Mouse (Mus musculus): ENCODE data around the gene Sox5.

Gene Sox5

GRCm38 (mm10) chr6:144716376-144716775 lies 65.4 kb downstream of the Sox5 start:
- DNase-seq (ENCODE audit: low read depth, low spot score), result no peak

GRCm38 (mm10) chr6:144711841-144712240 lies 69.9 kb downstream of the Sox5 start:
- DNase-seq (ENCODE audit: low read depth, low spot score), result no peak

DNA sequence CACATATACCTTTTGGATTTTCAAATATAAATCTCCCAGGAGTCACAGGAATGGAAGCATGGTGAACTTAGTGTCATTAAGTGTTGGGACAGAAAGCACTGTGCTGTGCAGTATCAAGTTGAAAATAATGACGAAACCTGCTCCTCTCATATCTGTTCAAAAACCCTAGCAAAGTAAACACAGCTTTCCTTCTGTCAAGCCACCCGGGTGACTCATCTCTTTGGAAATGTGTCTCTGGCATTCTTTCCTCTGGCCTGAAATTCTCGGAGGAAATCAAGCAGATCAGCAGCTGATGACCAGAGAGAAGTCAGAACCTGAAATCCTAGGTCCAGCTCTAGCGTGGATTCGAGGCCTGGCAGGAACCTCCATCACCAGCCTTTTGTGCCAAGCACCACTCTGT lies 71.0 kb downstream of the Sox5 start:
- DNase-seq (ENCODE audit: low read depth, low spot score), result no peak

DNA sequence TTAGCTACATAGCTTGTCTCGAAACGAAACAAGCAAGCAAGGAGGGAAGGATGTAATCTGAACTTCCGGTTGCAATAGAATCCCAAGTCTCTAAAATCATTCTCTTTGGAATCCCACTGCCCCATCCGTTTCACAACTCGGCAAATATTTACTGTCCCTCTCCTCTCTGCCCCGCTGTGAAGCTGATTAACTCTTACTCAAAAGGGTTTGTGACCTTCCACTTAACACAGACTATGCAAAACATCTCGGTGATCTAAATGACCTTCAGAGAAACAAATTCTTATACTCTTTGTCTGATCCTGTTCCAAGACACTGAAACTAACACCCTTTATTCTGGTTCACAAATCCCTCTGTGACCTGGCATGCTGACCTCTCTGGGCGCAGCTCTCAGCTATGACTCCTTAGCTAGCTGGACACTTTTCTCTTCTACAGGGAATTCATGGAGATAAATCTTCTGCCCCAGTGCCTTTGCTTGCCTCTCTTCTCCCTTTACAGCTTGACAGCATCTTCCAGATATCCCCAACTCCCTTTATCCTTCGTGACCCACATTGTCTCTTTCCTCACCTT lies 72.1 kb downstream of the Sox5 start:
- DNase-seq (ENCODE audit: low read depth, low spot score), result no peak

DNA sequence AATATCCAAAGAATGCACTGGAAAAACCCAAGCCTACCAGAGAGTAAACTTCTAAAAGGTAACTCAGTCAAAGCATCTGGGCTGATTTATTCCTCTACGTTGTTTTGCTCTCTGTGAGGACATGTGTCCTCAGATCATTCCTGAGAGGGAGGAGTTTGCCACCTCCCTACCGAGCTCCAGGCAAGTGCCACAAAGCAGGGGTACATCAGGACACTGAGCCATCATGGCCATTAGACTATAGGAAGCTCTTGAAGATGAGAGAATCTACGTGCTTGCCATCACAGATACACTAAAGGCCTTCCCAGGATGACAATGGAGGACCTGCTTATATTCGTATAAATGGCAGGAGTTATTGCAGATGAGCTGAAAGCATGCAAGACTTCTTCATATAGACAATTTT lies 73.4 kb downstream of the Sox5 start:
- DNase-seq (ENCODE audit: low read depth, low spot score), result no peak

DNA sequence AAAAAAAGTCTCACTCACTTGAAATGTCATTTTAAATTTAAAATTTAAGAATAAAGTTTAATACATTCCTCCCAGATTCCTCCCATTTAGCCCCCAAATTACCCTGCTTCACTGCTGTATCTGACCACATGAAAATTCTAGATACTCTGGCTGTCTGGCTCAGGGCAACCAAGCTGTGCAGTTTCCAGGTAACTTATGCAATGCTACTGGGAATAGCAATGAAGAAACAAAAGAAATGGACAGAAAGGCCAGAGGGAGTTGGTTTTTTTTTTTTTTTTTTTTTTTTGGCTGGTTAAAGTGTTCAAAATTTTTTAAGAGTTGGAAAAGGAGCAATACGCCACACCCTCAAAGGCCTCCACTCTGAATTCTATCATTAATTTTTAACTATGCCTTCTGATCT lies 73.8 kb downstream of the Sox5 start:
- no peak for DNase-seq (ENCODE audit: low read depth, low spot score)

- DNase-seq (ENCODE audit: low read depth, low spot score), result no peak
Observed at GRCm38 (mm10) chr6:144704962-144705361, 76.8 kb downstream of the Sox5 start.

GRCm38 (mm10) chr6:144695660-144696059 lies 86.1 kb downstream of the Sox5 start:
- peak; percentile 42 for DNase-seq (ENCODE audit: low read depth, low spot score)

DNA sequence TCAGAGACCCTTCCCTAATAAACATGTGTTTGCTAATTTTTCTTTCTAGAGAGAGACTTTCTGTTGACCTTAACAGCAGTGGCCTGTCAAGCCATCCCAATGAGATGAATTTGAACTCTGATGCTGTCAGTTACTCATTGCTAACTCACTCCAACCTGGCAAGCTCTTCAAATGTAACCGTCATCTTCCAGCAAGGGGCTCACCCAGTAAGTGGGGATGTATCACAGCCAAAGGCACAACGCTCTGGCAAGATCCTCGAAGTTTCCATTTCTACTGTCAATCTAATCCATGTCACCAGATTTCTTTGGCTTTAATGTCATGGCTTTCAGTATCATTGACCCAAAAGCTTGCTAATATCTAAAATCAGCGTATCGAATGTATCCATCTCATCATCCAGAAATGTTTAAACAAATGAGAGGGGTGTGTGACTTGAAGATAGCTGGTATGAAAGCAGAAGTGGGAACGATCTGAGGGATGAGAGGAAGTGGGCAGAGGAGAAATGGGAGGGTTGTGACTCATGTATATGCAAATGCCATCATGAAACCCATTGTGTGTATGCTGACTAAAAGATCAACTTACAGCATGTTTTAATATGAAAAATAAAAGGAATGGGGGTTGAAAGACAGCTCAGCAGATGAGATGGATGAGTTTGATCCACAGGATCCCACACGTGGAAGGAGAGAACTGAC lies 88.4 kb downstream of the Sox5 start:
- no peak for DNase-seq (ENCODE audit: low read depth, low spot score)

DNA sequence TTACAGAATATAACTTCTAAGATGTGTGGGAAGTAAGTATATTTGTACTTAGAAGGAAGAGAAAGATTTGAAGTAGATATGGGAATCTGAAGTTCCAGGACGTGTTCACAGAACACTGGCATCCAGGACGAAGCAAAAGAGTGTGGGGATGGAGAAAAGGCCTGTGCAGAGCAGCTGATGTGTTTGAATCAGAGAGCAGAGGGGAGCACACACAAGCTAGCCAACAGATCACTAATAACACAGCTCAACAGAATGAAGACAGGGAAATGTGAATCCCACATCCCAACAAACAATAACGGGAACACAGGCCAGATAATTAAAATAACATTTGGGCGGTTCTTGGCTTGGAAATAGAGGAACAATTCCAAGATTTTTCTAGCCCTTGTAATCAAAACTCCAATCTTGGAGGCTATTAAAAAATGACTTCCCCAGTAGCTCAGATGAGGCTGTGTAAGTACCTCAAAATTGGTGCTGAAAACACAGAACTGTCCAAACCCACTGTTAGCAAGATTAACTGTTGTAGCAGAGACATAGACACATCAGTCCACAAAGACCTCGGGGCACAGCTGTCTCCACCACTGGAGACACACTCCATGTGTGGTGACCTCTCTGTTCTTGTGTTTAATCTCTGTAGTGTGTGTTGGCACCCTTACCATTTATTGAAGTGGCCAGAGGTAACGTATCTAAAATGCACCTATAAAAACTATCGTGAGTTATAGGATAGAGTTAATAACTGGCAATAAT lies 90.3 kb downstream of the Sox5 start:
- no peak for DNase-seq (ENCODE audit: low read depth, low spot score)

- no peak for DNase-seq (ENCODE audit: low read depth, low spot score)
Observed at GRCm38 (mm10) chr6:144689076-144689475, 92.7 kb downstream of the Sox5 start.

GRCm38 (mm10) chr6:144687681-144688080 lies 94.1 kb downstream of the Sox5 start:
- DNase-seq (ENCODE audit: low read depth, low spot score), result no peak

DNA sequence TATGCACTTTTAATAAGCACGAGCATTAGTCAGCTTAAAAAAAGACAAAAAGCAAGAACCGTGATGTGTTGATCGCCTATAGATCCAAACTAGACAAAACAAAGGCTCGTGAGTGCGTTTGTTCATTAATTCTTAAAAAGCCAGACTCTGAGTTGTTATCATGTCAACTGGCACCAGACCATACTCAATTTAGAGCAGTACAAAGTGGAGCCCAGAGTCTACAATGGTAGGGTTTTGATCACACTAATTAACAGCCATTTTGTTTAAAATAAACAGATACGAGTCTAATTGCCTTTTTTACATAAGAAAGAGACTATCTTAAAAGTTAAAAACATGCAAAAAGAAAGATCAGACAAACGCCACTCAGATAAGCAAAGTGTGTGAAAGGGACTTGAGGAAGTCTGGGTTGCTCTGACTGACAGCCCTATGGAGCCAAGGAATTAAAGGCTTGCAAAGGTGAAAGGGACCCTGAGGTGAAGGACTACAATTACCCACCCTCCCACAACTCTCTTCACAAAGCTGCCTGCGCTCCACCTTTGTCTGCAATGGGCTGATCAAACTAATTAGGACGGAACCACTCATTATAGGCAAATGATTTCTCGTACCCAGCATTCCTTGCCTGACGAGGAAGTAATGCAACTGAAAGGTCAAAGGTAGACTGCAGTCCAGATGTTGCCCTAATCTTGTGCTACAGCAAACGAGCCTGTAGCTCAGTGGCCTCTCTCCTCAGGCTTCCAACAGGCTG lies 100.6 kb downstream of the Sox5 start:
- no peak for DNase-seq (ENCODE audit: low read depth, low spot score)

DNA sequence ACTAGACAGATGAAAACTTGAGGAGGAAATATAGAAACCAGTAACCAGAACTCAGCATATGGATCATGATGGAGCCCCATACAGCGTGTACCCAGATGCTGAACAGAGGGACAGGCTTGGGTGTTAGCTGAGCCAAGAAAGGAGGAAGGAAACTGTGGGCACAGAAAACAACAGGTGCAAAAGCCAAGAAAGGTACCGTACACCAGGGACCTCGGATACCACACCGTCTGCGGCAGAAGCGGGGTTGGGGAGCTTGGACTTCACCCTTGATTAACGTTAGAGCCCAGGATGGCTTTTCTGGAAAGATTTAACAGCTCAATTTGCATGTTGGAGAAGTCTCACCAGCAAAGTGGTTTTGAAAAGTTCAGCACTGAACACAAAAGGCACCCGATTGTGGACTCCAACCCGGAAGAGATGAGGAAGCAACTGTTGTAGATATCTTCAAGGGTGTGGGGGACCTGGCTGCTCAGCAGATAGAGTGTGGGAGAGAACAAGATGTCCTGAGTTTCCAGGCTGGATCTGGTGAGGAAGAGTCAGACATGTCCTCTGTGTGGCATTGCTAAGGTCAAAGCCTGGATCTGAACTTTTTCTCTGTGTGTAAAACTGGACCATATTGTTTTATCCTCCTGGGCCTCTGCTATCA lies 104.2 kb downstream of the Sox5 start:
- no peak for DNase-seq (ENCODE audit: low read depth, low spot score)

- DNase-seq (ENCODE audit: low read depth, low spot score), result no peak
Observed at GRCm38 (mm10) chr6:144675111-144675510, 106.7 kb downstream of the Sox5 start.

GRCm38 (mm10) chr6:144673906-144674305 lies 107.9 kb downstream of the Sox5 start:
- no peak for DNase-seq (ENCODE audit: low read depth, low spot score)

DNA sequence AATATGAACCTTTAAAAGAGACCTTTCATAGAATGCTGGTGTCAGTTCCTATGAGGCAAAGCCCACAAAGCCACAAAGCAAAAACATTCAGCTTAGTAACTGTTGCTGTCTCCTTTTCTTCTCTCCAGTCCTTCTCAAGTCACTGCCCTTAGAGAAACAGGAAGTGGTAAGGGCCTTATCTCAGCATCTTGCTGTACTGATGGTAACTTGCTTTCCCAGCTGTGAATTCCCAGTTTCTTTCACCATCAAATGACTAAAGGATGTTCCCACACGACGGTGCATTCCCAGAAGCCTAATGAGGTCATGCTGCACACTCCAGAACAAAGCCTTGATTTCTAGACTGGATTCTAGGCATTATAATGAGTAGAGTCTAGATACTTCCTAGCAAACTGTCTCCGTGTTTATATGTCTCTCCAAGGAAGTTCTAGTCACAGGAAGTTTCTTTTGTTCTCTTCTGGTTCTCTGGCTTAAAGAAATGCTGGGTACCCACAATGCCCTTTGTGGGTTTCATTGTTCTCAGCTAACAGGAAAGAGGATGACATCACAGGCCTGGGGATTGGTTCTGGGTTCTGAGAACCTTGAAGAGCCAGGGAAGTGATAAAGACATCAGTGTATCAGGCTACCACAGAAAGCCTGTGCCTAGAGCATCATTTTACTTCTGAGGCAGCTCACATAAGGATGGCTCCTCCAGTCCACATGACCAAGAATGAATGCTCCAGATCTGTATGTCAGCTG lies 111.2 kb downstream of the Sox5 start:
- no peak for DNase-seq (ENCODE audit: low read depth, low spot score)

GRCm38 (mm10) chr6:144666617-144667016 lies 115.2 kb downstream of the Sox5 start:
- no peak for DNase-seq (ENCODE audit: low read depth, low spot score)

GRCm38 (mm10) chr6:144664765-144665164 lies 117.0 kb downstream of the Sox5 start:
- DNase-seq (ENCODE audit: low read depth, low spot score), result no peak

- DNase-seq (ENCODE audit: low read depth, low spot score), result no peak
Observed at GRCm38 (mm10) chr6:144663516-144664074, 118.2 kb downstream of the Sox5 start.

Measured in telencephalon, adult 2 months (tissue).